Mouse (Mus musculus) embryonic facial prominence, embryonic 12.5 days (tissue): ENCODE measurements at regions not wholly inside any gene's neighbourhood (a gene's known extent, or its start where the extent isn't known, plus 50 kb on each side); places are given as distances from the start of the nearest gene placed in this dataset.

ENCODE experiments used
- ATAC-seq: fragments of 200-750 bp; cut with Nextera tagmentation; 2 replicates; pipeline ENCODE4 v1.8.0; 2017; ENCODE audit not compliant: insufficient number of reproducible peaks, insufficient read depth, low FRiP score, low TSS enrichment
- H3K27ac ChIP-seq: fragments of 300-500 bp; sonication (generic); 2 replicates; pipeline ENCODE4 v1.5.1; 2016; ENCODE audit warnings: mild to moderate bottlenecking
- H3K27me3 ChIP-seq: fragments of 300-500 bp; sonication (generic); 2 replicates; pipeline ENCODE4 v1.6.1; 2016; ENCODE audit warnings: mild to moderate bottlenecking, moderate library complexity
- H3K36me3 ChIP-seq: fragments of 300-500 bp; sonication (generic); 2 replicates; pipeline ENCODE4 v1.6.1; 2016; ENCODE audit warnings: mild to moderate bottlenecking
- H3K4me1 ChIP-seq: fragments of 300-500 bp; sonication (generic); 2 replicates; pipeline ENCODE4 v1.6.1; 2016
- H3K4me2 ChIP-seq: fragments of 300-500 bp; sonication (generic); replicated peaks from 2 replicates; pipeline ENCODE4 v1.6.1; 2016; ENCODE audit warnings: mild to moderate bottlenecking, moderate library complexity
- H3K4me3 ChIP-seq: fragments of 300-500 bp; sonication (generic); 2 replicates; pipeline ENCODE4 v1.5.1; 2016; ENCODE audit warnings: mild to moderate bottlenecking
- H3K9ac ChIP-seq: fragments of 300-500 bp; sonication (generic); 2 replicates; pipeline ENCODE4 v1.6.1; 2016; ENCODE audit warnings: mild to moderate bottlenecking, moderate library complexity
- H3K9me3 ChIP-seq: fragments of 300-500 bp; sonication (generic); 2 replicates; pipeline ENCODE4 v1.6.1; 2016; ENCODE audit warnings: mild to moderate bottlenecking, moderate library complexity
- whole genome bisulfite sequencing: fragments of 180-500 bp; shearing (Covaris S2); methylation state at CpG from one replicate; pipeline ENCODE4 v1.1.7; 2016; 5-methylcytosine and 5-hydroxymethylcytosine counted together

- no peak for ATAC-seq
- Histone ChIP-seq H3K36me3 (no peaks in the 10 kb centered on the region), H3K9me3 (no peaks in the 10 kb centered on the region), H3K27ac (no peak overlapping the region), H3K9ac (no peak overlapping the region), H3K4me1 (peaks cover 19% of the 10 kb centered on the region), H3K4me2 (no peak overlapping the region), H3K4me3 (no peak overlapping the region), H3K27me3 (no peaks in the 10 kb centered on the region)
- 56% methylated on average over 14 of the region's 14 CpGs for WGBS
These were observed 87.9 kb upstream of the Gsc start for GRCm38 (mm10) chr12:104560934-104561565.

GRCm38 (mm10) chr12:104557761-104558160 is 84.6 kb upstream of the Gsc start:
- Histone ChIP-seq H3K9ac (no peak overlapping the region), H3K36me3 (no peaks in the 10 kb centered on the region), H3K9me3 (no peaks in the 10 kb centered on the region), H3K4me1 (peaks cover 32% of the 10 kb centered on the region), H3K4me2 (no peak overlapping the region), H3K27ac (peak overlapping the region; percentile 7; the same call in 1 of the 2 replicates), H3K27me3 (no peaks in the 10 kb centered on the region), H3K4me3 (no peak overlapping the region)
- WGBS, result 55% methylated on average over 4 of the region's 4 CpGs
- ATAC-seq, result no peak; the same call in 1 of the 2 replicates

GRCm38 (mm10) chr12:104557307-104557706 is 84.2 kb upstream of the Gsc start:
- no peaks in the 10 kb centered on the region for H3K36me3 ChIP-seq
- H3K9ac ChIP-seq, result no peak overlapping the region
- H3K27ac ChIP-seq, result peak overlapping the region; percentile 32; the same call in 1 of the 2 replicates
- H3K9me3 ChIP-seq, result no peaks in the 10 kb centered on the region
- H3K4me1 ChIP-seq, result peaks cover 32% of the 10 kb centered on the region
- no peak overlapping the region for H3K4me2 ChIP-seq
- H3K4me3 ChIP-seq, result no peak overlapping the region
- 40% methylated on average over 10 of the region's 10 CpGs for WGBS
- ATAC-seq, result no peak
- no peaks in the 10 kb centered on the region for H3K27me3 ChIP-seq

DNA sequence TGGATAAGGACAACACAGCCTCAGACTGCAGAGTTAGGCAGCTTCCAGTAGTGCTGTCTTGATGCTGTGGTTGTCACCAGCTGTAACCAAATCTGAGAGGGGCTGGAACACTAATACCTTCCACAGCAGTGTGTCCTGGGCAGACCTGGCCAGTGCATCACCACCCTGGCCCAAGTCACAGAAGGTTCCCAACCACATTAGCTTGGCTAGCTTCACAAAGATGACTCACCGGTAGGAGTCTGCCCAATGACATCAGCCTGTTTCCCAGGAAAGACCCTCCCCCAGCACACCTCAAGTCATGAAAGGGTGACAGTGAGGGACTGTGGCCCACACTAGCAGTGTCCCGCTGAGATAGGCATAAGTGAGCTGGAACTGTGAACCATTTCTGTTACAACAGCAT is 75.5 kb upstream of the Gsc start:
- Histone ChIP-seq H3K27ac (no peak overlapping the region), H3K9ac (no peak overlapping the region), H3K4me3 (no peak overlapping the region), H3K36me3 (no peaks in the 10 kb centered on the region), H3K27me3 (no peaks in the 10 kb centered on the region), H3K9me3 (no peaks in the 10 kb centered on the region), H3K4me2 (no peak overlapping the region), H3K4me1 (peaks cover 11% of the 10 kb centered on the region; the same call in 1 of the 2 replicates)
- no peak for ATAC-seq
- WGBS, result 87% methylated on average over 2 of the region's 2 CpGs

GRCm38 (mm10) chr12:104547561-104547960 is 74.4 kb upstream of the Gsc start:
- Histone ChIP-seq H3K4me2 (no peak overlapping the region), H3K4me1 (peaks cover 11% of the 10 kb centered on the region; the same call in 1 of the 2 replicates), H3K4me3 (no peak overlapping the region), H3K27me3 (no peaks in the 10 kb centered on the region), H3K9ac (no peak overlapping the region), H3K36me3 (no peaks in the 10 kb centered on the region), H3K9me3 (no peaks in the 10 kb centered on the region), H3K27ac (no peak overlapping the region)
- ATAC-seq, result no peak
- 74% methylated on average over 3 of the region's 3 CpGs for WGBS

GRCm38 (mm10) chr12:104545993-104546769 is 73.1 kb upstream of the Gsc start:
- Histone ChIP-seq H3K4me2 (no peak overlapping the region), H3K9me3 (no peaks in the 10 kb centered on the region), H3K36me3 (no peaks in the 10 kb centered on the region), H3K4me3 (no peak overlapping the region), H3K4me1 (0 out of 2 replicates have a peak, but pooled peaks cover 11% of the 10 kb centered on the region), H3K27me3 (no peaks in the 10 kb centered on the region), H3K9ac (no peak overlapping the region), H3K27ac (peak overlapping the region; percentile 64)
- 53% methylated on average over 20 of the region's 20 CpGs for WGBS
- ATAC-seq, result peak; percentile 76

DNA sequence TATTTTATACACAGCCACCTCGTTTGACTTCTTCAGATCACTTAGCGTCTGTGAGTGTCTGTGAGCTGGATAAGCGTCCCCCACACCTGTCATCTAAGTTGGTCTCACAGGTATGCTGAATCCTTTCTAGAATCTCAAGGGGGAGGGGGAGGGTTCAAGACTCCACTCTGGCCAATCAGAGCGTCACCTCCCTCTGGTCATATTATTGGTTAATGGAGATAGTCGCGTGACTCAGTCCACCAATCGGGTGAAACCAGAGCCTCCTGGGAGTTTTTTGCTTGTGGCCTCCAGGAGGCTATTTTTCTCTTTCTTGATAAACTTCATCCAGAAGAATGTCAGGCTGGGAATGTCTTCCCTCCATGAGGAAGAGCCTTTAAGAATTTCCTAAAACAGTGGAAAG is 66.8 kb upstream of the Gsc start:
- Histone ChIP-seq H3K36me3 (no peaks in the 10 kb centered on the region), H3K9me3 (no peaks in the 10 kb centered on the region), H3K27me3 (no peaks in the 10 kb centered on the region), H3K4me3 (no peak overlapping the region), H3K9ac (no peak overlapping the region), H3K4me2 (no peak overlapping the region), H3K4me1 (no peaks in the 10 kb centered on the region), H3K27ac (no peak overlapping the region)
- WGBS, result 92% methylated on average over 7 of the region's 7 CpGs
- ATAC-seq, result no peak

DNA sequence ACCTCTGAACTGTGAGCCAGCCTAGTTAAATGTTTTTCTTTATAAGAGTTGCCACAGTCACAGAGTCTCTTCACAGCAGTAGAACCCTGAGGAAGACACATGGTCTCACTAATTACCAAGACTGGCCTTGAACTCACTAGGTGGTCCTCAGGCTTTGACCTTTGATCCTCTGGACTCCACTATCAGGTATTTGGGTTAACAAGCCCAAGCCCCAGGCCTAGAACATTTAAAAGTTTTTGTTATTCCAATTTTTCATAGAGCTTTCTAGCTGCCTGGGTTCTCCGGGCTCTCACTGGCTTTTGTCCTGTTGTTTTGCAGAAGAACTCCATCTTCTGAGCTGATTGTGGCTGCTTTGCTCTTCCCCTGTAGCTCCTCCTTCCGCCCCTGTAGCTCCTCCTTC is 65.3 kb upstream of the Gsc start:
- H3K9me3 ChIP-seq, result no peaks in the 10 kb centered on the region
- no peak for ATAC-seq
- H3K4me1 ChIP-seq, result no peaks in the 10 kb centered on the region
- H3K36me3 ChIP-seq, result no peaks in the 10 kb centered on the region
- H3K9ac ChIP-seq, result no peak overlapping the region
- no peak overlapping the region for H3K4me2 ChIP-seq
- H3K4me3 ChIP-seq, result no peak overlapping the region
- no peaks in the 10 kb centered on the region for H3K27me3 ChIP-seq
- H3K27ac ChIP-seq, result no peak overlapping the region
- 86% methylated on average over 2 of the region's 2 CpGs for WGBS

DNA sequence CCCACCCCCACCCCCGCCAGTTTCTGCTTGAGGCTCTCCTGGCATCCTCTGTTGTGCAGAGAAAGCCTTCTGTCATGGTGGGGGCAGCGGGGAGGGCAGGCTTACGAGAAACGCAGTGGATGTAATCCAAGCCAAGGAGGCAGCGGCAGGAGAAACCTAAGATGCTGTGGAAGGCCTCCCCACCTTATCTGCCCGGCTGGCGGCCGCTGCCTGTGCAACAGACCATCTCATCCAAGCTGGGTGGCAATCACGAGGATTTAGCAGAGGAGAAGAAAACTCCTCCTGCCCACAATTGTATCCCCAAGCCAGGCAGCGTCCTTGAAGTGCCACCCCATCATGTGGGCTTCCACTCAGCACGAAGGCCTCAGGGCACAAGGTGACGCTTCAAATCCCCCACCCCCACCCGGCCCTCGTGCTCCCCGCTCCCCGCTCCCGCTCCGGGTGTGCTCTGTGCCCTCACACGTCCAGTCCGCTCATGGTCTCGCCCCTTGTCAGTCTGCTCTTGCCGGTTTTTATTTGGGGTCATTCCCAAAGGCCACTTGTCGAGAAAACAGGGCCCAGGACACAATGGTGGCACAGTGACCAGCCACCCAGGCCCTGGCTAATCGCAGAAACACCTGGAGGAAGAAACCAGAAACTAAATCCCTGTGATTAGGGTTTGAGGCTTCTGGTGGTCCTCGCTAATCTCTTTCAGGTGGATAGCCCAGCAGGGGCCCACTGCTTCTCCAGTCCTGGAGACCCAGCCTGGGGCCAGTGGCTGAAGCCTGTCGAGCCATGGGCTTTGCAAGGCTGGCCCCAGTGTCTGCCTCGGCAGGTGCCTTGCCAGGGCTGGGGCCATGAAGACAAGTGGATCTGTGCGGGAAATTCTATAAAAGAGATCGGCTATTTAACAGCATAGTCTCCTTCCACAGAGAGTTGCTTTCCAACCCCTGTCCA is 58.6 kb upstream of the Gsc start:
- H3K9me3 ChIP-seq, result no peaks in the 10 kb centered on the region
- H3K36me3 ChIP-seq, result no peaks in the 10 kb centered on the region
- H3K27ac ChIP-seq, result no peak overlapping the region; the same call in 1 of the 2 replicates
- peak overlapping the region; percentile 22; the same call in 1 of the 2 replicates for H3K4me2 ChIP-seq
- no peak overlapping the region for H3K4me3 ChIP-seq
- H3K4me1 ChIP-seq, result peaks cover 11% of the 10 kb centered on the region
- ATAC-seq, result peak; percentile 16; the same call in 1 of the 2 replicates
- no peak overlapping the region for H3K9ac ChIP-seq
- H3K27me3 ChIP-seq, result no peaks in the 10 kb centered on the region
- 8% methylated on average over 28 of the region's 29 CpGs for WGBS

DNA sequence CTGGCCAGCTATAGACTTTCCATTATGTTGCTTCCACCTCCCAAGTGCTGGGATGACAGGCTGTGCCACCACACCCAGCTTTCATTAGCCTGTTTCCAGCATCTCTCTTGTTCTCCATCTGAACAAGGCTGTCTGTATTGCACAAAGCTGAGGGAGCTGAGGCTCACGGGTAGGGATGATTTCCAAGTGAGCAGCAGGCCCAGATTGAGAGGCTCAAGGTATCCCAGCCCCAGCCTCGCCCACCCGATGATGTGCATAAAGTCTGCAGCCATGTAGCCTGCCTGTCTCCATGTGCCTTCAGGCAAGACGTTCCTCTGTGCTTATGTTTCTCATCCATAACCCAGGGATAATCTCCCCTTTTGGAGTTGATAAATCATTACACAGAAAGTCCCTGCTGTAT is 57.5 kb upstream of the Gsc start:
- 73% methylated on average over 4 of the region's 4 CpGs for WGBS
- Histone ChIP-seq H3K36me3 (no peaks in the 10 kb centered on the region), H3K4me3 (no peak overlapping the region), H3K9me3 (peaks cover 8% of the 10 kb centered on the region), H3K27me3 (no peaks in the 10 kb centered on the region), H3K9ac (no peak overlapping the region), H3K27ac (no peak overlapping the region), H3K4me1 (peaks cover 11% of the 10 kb centered on the region), H3K4me2 (no peak overlapping the region)
- ATAC-seq, result no peak
